Mouse (Mus musculus): ENCODE results near the gene Pde1c.

GRCm38 (mm10) chr6:56284821-56285220 is 284.1 kb downstream of the Pde1c start:
- TF ChIP-seq CTCF (IDR thresholded peaks at IDR 0.05; ENCODE audit: borderline replicate concordance, insufficient read depth, low read length) (no peak), POLR2A (IDR thresholded peaks at IDR 0.05; ENCODE audit: low read depth, low read length) (no peak)

Measured in embryonic fibroblast, embryonic 13.5 days (primary cell).